Mouse (Mus musculus): ENCODE measurements around the gene Rdh14. TPM values are rescaled to one million over a fixed set of nuclear protein-coding genes. Genes with fewer than 3 reads are reported as not detected.

Rdh14 gene
- polyA plus RNA-seq, 1 experiment = 13.7 TPM

GRCm38 (mm10) chr12:10425982-10426863, 35.7 kb downstream of the Rdh14 start:
- TF ChIP-seq GATA1 (IDR thresholded peaks at IDR 0.05; ENCODE audit: borderline replicate concordance, low read length) (no peak), FLI1 (IDR thresholded peaks at IDR 0.05; ENCODE audit: low read length) (no peak)

GRCm38 (mm10) chr12:10430999-10431398, 40.4 kb downstream of the Rdh14 start:
- Histone ChIP-seq H3K27me3 (replicated peaks) (peaks cover 2% of the 10 kb centered on the region), H3K4me1 (no peaks in the 10 kb centered on the region), H3K36me3 (replicated peaks; ENCODE audit: low read length) (no peaks in the 10 kb centered on the region), H3K4me3 (replicated peaks) (no peak overlapping the region), H3K9me3 (no peaks in the 10 kb centered on the region)
- TF ChIP-seq GATA1 (IDR thresholded peaks at IDR 0.05; ENCODE audit: borderline replicate concordance, low read length) = no peak
- TF ChIP-seq FLI1 (IDR thresholded peaks at IDR 0.05; ENCODE audit: low read length) = no peak

More at GRCm38 (mm10) chr12:10425982-10426863, 35.7 kb downstream of the Rdh14 start:
- Histone ChIP-seq H3K36me3 (replicated peaks; ENCODE audit: low read length) (no peaks in the 10 kb centered on the region), H3K27me3 (replicated peaks) (no peaks in the 10 kb centered on the region), H3K4me1 (no peaks in the 10 kb centered on the region), H3K4me3 (replicated peaks) (no peak overlapping the region), H3K9me3 (no peaks in the 10 kb centered on the region)

- H3K36me3 ChIP-seq (replicated peaks; ENCODE audit: low read length) = no peaks in the 10 kb centered on the region
- TF ChIP-seq GATA1 (IDR thresholded peaks at IDR 0.05; ENCODE audit: borderline replicate concordance, low read length) (no peak), FLI1 (IDR thresholded peaks at IDR 0.05; ENCODE audit: low read length) (no peak)
- peaks cover 3% of the 10 kb centered on the region for H3K27me3 ChIP-seq (replicated peaks)
- H3K4me1 ChIP-seq = no peaks in the 10 kb centered on the region
- no peaks in the 10 kb centered on the region for H3K9me3 ChIP-seq
- no peak overlapping the region for H3K4me3 ChIP-seq (replicated peaks)
Measured at GRCm38 (mm10) chr12:10438054-10439001, 47.8 kb downstream of the Rdh14 start.

- Histone ChIP-seq H3K4me1 (no peaks in the 10 kb centered on the region), H3K36me3 (replicated peaks; ENCODE audit: low read length) (no peaks in the 10 kb centered on the region)
Measured at GRCm38 (mm10) chr12:10439483-10440235, 49.1 kb downstream of the Rdh14 start.

More at GRCm38 (mm10) chr12:10439483-10440235, 49.1 kb downstream of the Rdh14 start:
- TF ChIP-seq GATA1 (IDR thresholded peaks at IDR 0.05; ENCODE audit: borderline replicate concordance, low read length) = no peak
- no peak for TF ChIP-seq FLI1 (IDR thresholded peaks at IDR 0.05; ENCODE audit: low read length)
- peaks cover 3% of the 10 kb centered on the region for H3K27me3 ChIP-seq (replicated peaks)
- no peaks in the 10 kb centered on the region for H3K9me3 ChIP-seq
- no peak overlapping the region for H3K4me3 ChIP-seq (replicated peaks)

Other genes starting within 250 kb of the Rdh14 start
- not detected in 2 replicates for gene Nt5c1b, start 20.8 kb upstream of the Rdh14 start, polyA plus RNA-seq (2012; ENCODE audit: insufficient read depth, low replicate concordance)